10 mouse cellular contexts compared by ENCODE assay signal in the genomic region with DNA sequence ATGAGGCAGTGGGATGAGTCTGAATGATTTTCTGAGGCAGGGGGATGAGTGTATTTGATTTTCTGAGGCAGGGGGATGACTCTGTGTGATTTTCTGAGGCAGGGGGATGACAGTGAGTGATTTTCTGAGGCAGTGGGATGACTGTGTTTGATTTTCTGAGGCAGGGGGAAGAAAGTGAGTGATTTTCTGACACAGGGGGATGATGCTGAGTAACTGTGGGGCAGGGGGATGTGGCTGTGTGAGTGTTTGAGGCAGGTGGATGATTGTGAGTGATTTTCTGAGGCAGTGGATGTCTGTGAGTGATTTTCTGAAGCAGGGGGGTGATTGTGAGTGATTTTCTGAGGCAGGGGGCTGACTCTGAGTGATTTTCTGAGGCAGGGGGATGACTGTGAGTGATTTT. TPM values are rescaled to one million over a fixed set of nuclear protein-coding genes. Genes with fewer than 3 reads are reported as not detected.
DNase-seq lines count a peak whose midpoint lies in the region; ATAC-seq lines count a peak whose summit lies in the region.
"Not testable (repeated sequence)": the region's sequence is repeated elsewhere in the genome, so short reads cannot be mapped to it uniquely, and the experiment has no call there.
"Had no signal": no experiment of that assay in that cellular context is flagged by ENCODE, and none has a peak within 500 bp of the region (broad histone marks: within the 10 kb centered on the region; RNA-seq: fewer than 3 reads in every experiment).

No protein-coding gene starts in this region.

- H3K27ac ChIP-seq in intestine, embryonic 14.5 days (ENCODE audit: low read depth): not testable (repeated sequence)

- not testable (repeated sequence) for H3K27me3 ChIP-seq in intestine, embryonic 14.5 days (replicated peaks; ENCODE audit: control insufficient read depth, insufficient read depth, low read length)

- H3K4me3 ChIP-seq in intestine, embryonic 14.5 days (ENCODE audit: low read depth, low read length): not testable (repeated sequence)

- H3K4me2 ChIP-seq in intestine, embryonic 14.5 days (ENCODE audit: low read length): not testable (repeated sequence)

- H3K9me3 ChIP-seq in intestine, embryonic 14.5 days (ENCODE audit: control insufficient read depth, low read length): peaks cover 17% of the 10 kb centered on the region

- ATAC-seq in intestine, embryonic 14.5 days (replicated peaks; ENCODE audit: low FRiP score, low TSS enrichment, low read depth): not testable (repeated sequence)

- peak; percentile 49 for DNase-seq in T-cell, adult 2 months (ENCODE audit: low spot score)
- peak; percentile 67 to 91 for DNase-seq in cerebellum, postnatal 4 days (ENCODE audit: low spot score in 2 of 2)
- peak; percentile 16 to 37 for DNase-seq in gastrocnemius, adult 8-10 months (ENCODE audit: low spot score in 2 of 2)
- peak; percentile 90 for DNase-seq in intestine, embryonic 14.5 days (ENCODE audit: low spot score)
- DNase-seq in liver: peak; percentile 76
- peak; percentile 27 to 32 for DNase-seq in monocyte, adult 2 months (ENCODE audit: low read depth in 1 of 2, low spot score in 2 of 2)
- peak; percentile 29 to 40 for DNase-seq in spleen, adult 18-20 months
- peak; percentile 57 for DNase-seq in urinary bladder, postnatal 25 days (ENCODE audit: low spot score)

- not testable (repeated sequence) for H3K36me3 ChIP-seq in intestine, embryonic 14.5 days (ENCODE audit: control insufficient read depth, insufficient read depth, low read length)

- H3K4me1 ChIP-seq in intestine, embryonic 14.5 days (replicated peaks; ENCODE audit: control insufficient read depth, insufficient read depth, low read length): not testable (repeated sequence)

- not testable (repeated sequence) for H3K9ac ChIP-seq in intestine, embryonic 14.5 days (ENCODE audit: low read length)

RNA-seq across cellular contexts. Expression of gene Ccl28, which starts 23.5 kb away (rescaled TPM):
- total RNA-seq in gastrocnemius, adult 8-10 months (2022): under 1 TPM; 0.19 to 0.83 (median 0.48) TPM
- 0.09 TPM in 1 of 2 replicates, not detected in the other for polyA plus RNA-seq in intestine, embryonic 14.5 days (2014; fragmentation: Nextera tagmentation; extraction: Ambion mirVana)
- total RNA-seq: heart, postnatal 36 days had no signal
- polyA plus RNA-seq: erythroblast, embryonic 14.5 days had no signal

Comparison
In these comparisons a context has a peak if more than half of its experiments do, and no peak if none do; other contexts are left out.
1. DNase-seq: peak in every context shown above with its lines; median percentile 90 in intestine, embryonic 14.5 days; 79 in cerebellum, postnatal 4 days; 76 in liver; 57 in urinary bladder, postnatal 25 days; 49 in T-cell, adult 2 months; 34 in spleen, adult 18-20 months; 30 in monocyte, adult 2 months; 26 in gastrocnemius, adult 8-10 months.